Mouse (Mus musculus) heart, postnatal 14 days (tissue): Measurements from ENCODE around the gene Lcn3. TPM values are rescaled to one million over a fixed set of nuclear protein-coding genes. Genes with fewer than 3 reads are reported as not detected.
"Not testable (repeated sequence)": the region's sequence is repeated elsewhere in the genome, so short reads cannot be mapped to it uniquely, and the experiment has no call there.

Experiments
- DNase-seq, 2 experiments: peaks; one replicate each; pipeline ENCODE4 v3.0.0; 2021 to 2022
- intact Hi-C: fragments of 180-260 bp; cut with DNase I; formaldehyde crosslinking; loops from one replicate; pipeline ENCODE4 v1.15.1; 2025
- total RNA-seq, 2 experiments: library from RNA; stranded (reverse); gene quantifications; 2 replicates each; pipeline ENCODE4 v1.2.3; 2021

Gene Lcn3
- total RNA-seq, 2 experiments from 2014 or later = not detected

DNA sequence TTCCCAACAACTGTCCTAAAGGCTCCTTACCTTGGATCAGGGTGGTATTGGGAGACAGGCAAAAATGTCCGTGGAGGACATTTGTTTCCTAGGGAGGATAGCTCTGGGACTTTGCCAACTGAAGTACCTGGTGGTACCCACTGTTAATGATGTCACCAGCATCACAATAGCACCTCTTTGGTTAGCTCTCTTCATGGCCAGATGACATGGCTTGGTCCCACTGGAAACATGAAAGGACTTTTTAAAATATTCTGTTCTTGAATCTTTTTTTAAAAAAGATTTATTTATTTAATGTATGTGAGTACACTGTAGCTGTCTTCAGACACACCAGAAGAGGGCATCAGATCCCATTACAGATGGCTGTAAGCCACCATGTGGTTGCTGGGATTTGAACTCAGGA is 50.4 kb downstream of the Lcn3 start, which contains the start of gene Glt6d1:
Glt6d1 (minus strand) TSS at position 101 of the 400 bp plus-strand sequence.
- intact Hi-C loops, DNase-seq: not testable (repeated sequence)

Other genes starting within 250 kb of the Lcn3 start
- 10 to 100 TPM; 16.6 to 16.7 TPM for gene Traf2, start 218.6 kb upstream of the Lcn3 start, total RNA-seq
- 100 to 1,000 TPM; 175 to 185 TPM for gene Edf1, start 207.7 kb upstream of the Lcn3 start, total RNA-seq
- 1 to 10 TPM; 3.0 to 5.2 TPM for gene Mamdc4, start 190.7 kb upstream of the Lcn3 start, total RNA-seq
- 10 to 100 TPM; 75.4 to 76.0 TPM for gene Phpt1, start 190.3 kb upstream of the Lcn3 start, total RNA-seq
- gene Ajm1, start 183.8 kb upstream of the Lcn3 start, total RNA-seq = under 1 TPM in 1 of 2 experiments, not detected in 1; 0.10 TPM
- gene Rabl6, start 157.0 kb upstream of the Lcn3 start, total RNA-seq = 10 to 100 TPM; 48.1 to 49.7 TPM
- gene Ccdc183, start 147.9 kb upstream of the Lcn3 start, total RNA-seq = not detected
- 10 to 100 TPM; 16.6 to 22.5 TPM for gene Tmem141, start 143.6 kb upstream of the Lcn3 start, total RNA-seq
- gene Fcna, start 137.5 kb upstream of the Lcn3 start, total RNA-seq = 1 to 10 TPM; 6.3 TPM
- 1 to 10 TPM; 1.1 TPM for gene Lcn8, start 112.4 kb upstream of the Lcn3 start, total RNA-seq
- gene Lcn5, start 107.6 kb upstream of the Lcn3 start, total RNA-seq = not detected
- gene Lcn6, start 88.8 kb upstream of the Lcn3 start, total RNA-seq = not detected
- not detected for gene Lcn10, start 82.8 kb upstream of the Lcn3 start, total RNA-seq
- not detected for gene Obp2a, start 65.5 kb upstream of the Lcn3 start, total RNA-seq
- 10 to 100 TPM; 12.0 to 12.6 TPM for gene Bmyc, start 58.8 kb upstream of the Lcn3 start, total RNA-seq
- gene Obp2b, start 28.6 kb upstream of the Lcn3 start, total RNA-seq = not detected
- not detected for gene Lcn11, start 11.4 kb downstream of the Lcn3 start, total RNA-seq
- not detected for gene Gm13539, start 16.7 kb downstream of the Lcn3 start, total RNA-seq
- gene Glt6d1, start 50.3 kb downstream of the Lcn3 start, total RNA-seq = not detected
- not detected for gene Lcn9, start 57.6 kb downstream of the Lcn3 start, total RNA-seq
- gene Sohlh1, start 81.7 kb downstream of the Lcn3 start, total RNA-seq = not detected
- 1 to 10 TPM in 1 of 2 experiments, under 1 TPM in 1; 0.78 to 1.3 TPM for gene Kcnt1, start 98.2 kb downstream of the Lcn3 start, total RNA-seq
- 10 to 100 TPM; 28.4 to 37.7 TPM for gene Camsap1, start 217.7 kb downstream of the Lcn3 start, total RNA-seq